In the genomic region with DNA sequence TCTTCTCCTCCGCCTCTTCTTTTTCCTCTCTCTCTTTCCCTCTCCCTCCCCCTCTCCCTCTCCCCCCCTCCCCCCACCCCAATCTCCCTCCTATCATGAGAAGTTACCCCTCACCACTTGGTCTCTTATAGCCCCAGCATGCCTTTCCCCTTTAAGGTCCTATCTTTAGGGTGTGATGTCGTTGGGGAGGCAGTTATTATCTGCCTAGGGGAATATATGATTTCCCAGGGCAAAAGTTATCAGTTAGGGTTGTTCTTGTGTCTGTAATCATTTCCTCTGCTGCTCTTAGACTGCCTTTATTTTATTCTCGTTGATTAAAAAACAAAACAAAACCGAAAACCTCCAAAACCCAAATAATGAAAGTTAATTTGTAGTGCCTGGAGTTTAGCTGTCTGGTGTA, we compare ENCODE assay signal across 29 mouse cellular contexts.
"Had no signal": no experiment of that assay in that cellular context is flagged by ENCODE, and none has a peak within 500 bp of the region (broad histone marks: within the 10 kb centered on the region; RNA-seq: fewer than 3 reads in every experiment).

No protein-coding gene starts in this region.

- DNase-seq: heart, postnatal 10 days; heart, postnatal 14 days; heart, postnatal 36 days; heart, postnatal 4 days; kidney, adult 11 months; kidney, adult 18-20 months; kidney, adult 8-10 months; kidney, postnatal 10 days; kidney, postnatal 14 days; kidney, postnatal 25 days; kidney, postnatal 36 days; kidney, postnatal 4 days; layer of hippocampus, adult 9-11 months; layer of hippocampus, postnatal 36 days had no signal

- H3K4me1 ChIP-seq: heart, embryonic 10.5 days; heart, embryonic 12.5 days; heart, embryonic 13.5 days; heart, embryonic 15.5 days; hindbrain, embryonic 10.5 days; hindbrain, embryonic 12.5 days; hindbrain, embryonic 13.5 days; hindbrain, embryonic 15.5 days; intestine, embryonic 15.5 days had no signal

- H3K9ac ChIP-seq: heart, embryonic 12.5 days; heart, embryonic 13.5 days; heart, embryonic 15.5 days; hindbrain, embryonic 12.5 days; hindbrain, embryonic 13.5 days; hindbrain, embryonic 14.5 days; hindbrain, embryonic 15.5 days; intestine, embryonic 15.5 days; kidney, embryonic 15.5 days had no signal

- H3K27ac ChIP-seq: heart, embryonic 10.5 days; heart, embryonic 13.5 days; heart, embryonic 15.5 days; hindbrain, embryonic 10.5 days; hindbrain, embryonic 12.5 days; hindbrain, embryonic 13.5 days; hindbrain, embryonic 14.5 days; hindbrain, embryonic 15.5 days; hindbrain, postnatal 0 days; intestine, embryonic 15.5 days; kidney, embryonic 15.5 days; kidney, postnatal 0 days; layer of hippocampus, adult 2 months; left cerebral cortex, adult 2 months had no signal

- H3K4me3 ChIP-seq: heart, embryonic 10.5 days; heart, embryonic 12.5 days; heart, embryonic 13.5 days; heart, embryonic 15.5 days; hindbrain, embryonic 10.5 days; hindbrain, embryonic 12.5 days; hindbrain, embryonic 13.5 days; hindbrain, embryonic 15.5 days; intestine, embryonic 15.5 days; kidney, embryonic 15.5 days; layer of hippocampus, adult 2 months; left cerebral cortex, adult 2 months had no signal

- H3K36me3 ChIP-seq: heart, embryonic 10.5 days; heart, embryonic 12.5 days; heart, embryonic 13.5 days; heart, embryonic 15.5 days; hindbrain, embryonic 10.5 days; hindbrain, embryonic 12.5 days; hindbrain, embryonic 13.5 days; hindbrain, embryonic 15.5 days; intestine, embryonic 15.5 days; kidney, embryonic 15.5 days had no signal

- H3K27me3 ChIP-seq: hindbrain, embryonic 12.5 days; hindbrain, embryonic 13.5 days; hindbrain, embryonic 15.5 days; intestine, embryonic 15.5 days; kidney, embryonic 15.5 days had no signal

- H3K9me3 ChIP-seq: heart, embryonic 10.5 days; heart, embryonic 12.5 days; heart, embryonic 13.5 days; heart, embryonic 15.5 days; hindbrain, embryonic 10.5 days; hindbrain, embryonic 12.5 days; hindbrain, embryonic 13.5 days; hindbrain, embryonic 15.5 days; intestine, embryonic 15.5 days; kidney, embryonic 15.5 days had no signal
